Mouse (Mus musculus) mature B cell (primary cell): Measurements from ENCODE around the gene Klhl5.

ENCODE experiments used
- in situ Hi-C: fragments of 300-500 bp; cut with MboI; formaldehyde crosslinking; loops from 2 replicates; pipeline ENCODE4 v1.14.3; 2019

The Klhl5 gene

GRCm38 (mm10) chr5:65199346-65200128 is 92.2 kb downstream of the Klhl5 start, which contains the start of gene Wdr19:
TSS of gene Wdr19 (plus strand) at chr5:65199696.
- in situ Hi-C loops = no loop called here

- in situ Hi-C loops = no loop called here
Measured at GRCm38 (mm10) chr5:65204726-65205125, 97.4 kb downstream of the Klhl5 start.

- in situ Hi-C loops = no loop called here
Measured at GRCm38 (mm10) chr5:65213321-65213720, 106.0 kb downstream of the Klhl5 start.
